Mouse (Mus musculus) hematopoietic multipotent progenitor cell, adult 10-12 weeks (in vitro differentiated cells): ENCODE results near the gene Akr1e1. TPM values are rescaled to one million over a fixed set of nuclear protein-coding genes. Genes with fewer than 3 reads are reported as not detected.

Experiments
- polyA plus RNA-seq: library from polyadenylated mRNA; stranded (reverse); fragments of >175 nt; gene quantifications from 2 replicates; pipeline ENCODE4 v1.2.3, GENCODE M21; 2012; ENCODE audit warnings: low replicate concordance

Gene Akr1e1
- 0.22 TPM in 1 of 2 replicates, not detected in the other for polyA plus RNA-seq

DNA sequence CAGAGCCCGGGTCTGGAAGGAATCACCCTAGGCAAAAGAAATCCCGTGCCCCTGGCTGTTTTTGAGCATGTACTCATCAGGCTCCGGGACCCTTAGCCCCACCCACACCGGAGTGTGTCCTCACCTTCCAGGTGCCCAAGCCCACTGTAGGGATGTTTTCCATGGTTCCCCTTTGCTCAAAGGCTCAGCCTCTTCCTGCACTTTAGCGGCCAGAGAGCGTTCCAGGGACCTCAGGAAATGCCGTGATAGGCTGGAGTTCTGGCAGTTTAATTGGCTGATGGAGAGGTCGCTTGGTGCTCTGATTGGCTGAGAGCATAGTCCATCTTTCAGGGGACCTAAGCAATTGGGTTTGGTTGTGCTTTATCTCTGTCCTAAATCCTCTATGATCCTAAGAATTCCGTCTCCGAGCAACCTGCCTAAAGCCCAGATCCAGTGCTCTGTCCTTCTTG, at the start of gene Akr1e1:
Gene Akr1e1 (minus strand): TSS at position 214 of the 449 bp plus-strand sequence.

DNA sequence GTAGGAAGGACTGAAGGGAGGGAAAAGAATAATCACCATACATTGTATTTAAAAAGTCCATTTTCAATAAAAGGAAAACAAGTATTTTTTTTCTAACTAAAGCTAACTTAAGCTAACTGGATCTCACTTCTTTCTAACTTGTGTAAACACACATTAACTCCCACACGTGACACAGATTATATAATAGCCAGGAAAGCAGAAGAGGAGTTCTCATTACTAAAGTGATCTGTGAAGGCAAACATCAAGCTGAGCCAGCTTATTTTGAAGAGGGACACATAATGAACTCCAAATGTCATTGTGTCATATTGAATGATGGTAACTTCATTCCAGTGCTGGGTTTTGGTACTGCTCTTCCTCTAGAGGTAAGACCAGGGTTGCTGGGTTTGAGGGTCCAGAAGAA, 35.1 kb downstream of the Akr1e1 start, which contains the start of gene Akr1c21:
Gene Akr1c21 (plus strand): TSS at position 205 of the 400 bp plus-strand sequence.

Other genes with a start within 250 kb of the Akr1e1 start
- not detected in 2 replicates for gene Akr1c6, start 174.9 kb downstream of the Akr1e1 start, polyA plus RNA-seq
- not detected in 2 replicates for gene Akr1c20, start 85.8 kb downstream of the Akr1e1 start, polyA plus RNA-seq
- gene Akr1c21, start 35.1 kb downstream of the Akr1e1 start, polyA plus RNA-seq = not detected in 2 replicates